Mouse (Mus musculus) T-helper 17 cell (primary cell): ENCODE data around the gene Fyttd1.
"Not testable (repeated sequence)": the region's sequence is repeated elsewhere in the genome, so short reads cannot be mapped to it uniquely, and the experiment has no call there.

Source experiments
- in situ Hi-C, 2 experiments: fragments of 300-600 bp; cut with MboI, MseI; formaldehyde crosslinking; loops; 1 replicate in 1 of 2; 2 replicates in 1 of 2; pipeline ENCODE4 v1.15.1; 2025; ENCODE audit warnings: high pct_unique_total_duplicates in 2 of 2

Gene Fyttd1

DNA sequence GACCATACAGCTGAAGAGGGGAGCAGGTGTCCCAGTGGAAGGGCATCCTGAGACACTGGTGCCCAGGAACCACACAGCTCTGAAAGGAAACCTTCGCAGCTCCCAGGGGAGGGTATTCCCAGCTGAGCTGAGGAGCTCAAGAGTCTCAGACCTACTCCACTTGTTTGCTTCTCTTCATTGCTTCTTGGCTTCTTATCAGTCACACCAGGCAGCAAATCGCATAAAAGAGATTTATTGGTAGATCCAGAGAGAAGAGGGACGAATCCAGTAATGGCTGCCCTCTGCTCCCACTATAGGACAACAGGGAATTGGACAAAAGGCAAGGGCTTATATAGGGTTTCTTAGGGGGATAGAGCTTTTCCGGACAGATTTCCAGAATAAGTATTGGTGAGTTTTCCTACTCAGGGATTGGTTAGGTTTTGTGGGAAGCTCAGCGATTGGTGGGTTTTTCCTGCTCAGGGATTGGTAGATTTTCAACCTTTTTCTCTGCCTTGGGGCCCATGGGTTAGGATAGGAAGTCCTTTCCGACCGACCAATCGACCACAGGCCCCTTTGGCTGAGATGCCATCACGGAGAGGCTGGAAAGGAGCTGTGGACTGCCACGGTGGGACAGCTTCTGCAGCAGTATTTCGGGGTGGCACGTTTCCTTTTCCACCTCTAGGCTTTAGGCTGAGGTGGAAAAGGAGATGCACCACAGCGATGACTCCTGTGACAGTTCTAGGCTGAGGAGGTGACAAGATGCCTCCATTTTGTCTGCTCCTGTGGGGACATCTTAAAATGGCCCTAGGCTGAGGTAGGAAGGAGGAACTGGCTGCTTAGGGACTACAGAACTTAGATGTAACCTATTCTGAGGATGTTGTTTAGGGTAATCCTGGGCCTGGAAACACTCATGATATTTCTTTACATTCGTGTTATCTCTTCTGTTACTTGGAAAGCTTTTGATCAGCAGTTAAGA lies 1.9 kb downstream of the Fyttd1 start:
- in situ Hi-C loops: no loop called here

DNA sequence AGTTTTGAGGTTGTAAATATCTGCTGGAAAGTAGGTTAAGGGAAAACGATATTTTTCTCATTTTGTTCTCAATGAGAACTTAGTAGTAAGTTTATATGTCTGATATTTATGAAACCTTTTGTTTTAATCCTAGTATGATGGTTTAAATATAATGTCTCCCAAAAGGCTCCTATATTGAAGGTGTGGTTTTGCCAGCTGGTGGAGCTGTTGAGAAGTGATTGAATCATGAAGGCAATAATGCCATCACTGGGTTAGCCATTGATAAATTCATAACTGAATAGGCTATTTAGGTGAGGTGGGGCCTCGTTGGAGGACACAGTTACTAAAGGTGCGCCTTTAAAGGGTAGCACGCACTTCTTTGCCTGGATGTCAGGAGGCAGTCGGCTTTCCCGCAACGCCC lies 4.2 kb downstream of the Fyttd1 start:
- in situ Hi-C loops: no loop called here

DNA sequence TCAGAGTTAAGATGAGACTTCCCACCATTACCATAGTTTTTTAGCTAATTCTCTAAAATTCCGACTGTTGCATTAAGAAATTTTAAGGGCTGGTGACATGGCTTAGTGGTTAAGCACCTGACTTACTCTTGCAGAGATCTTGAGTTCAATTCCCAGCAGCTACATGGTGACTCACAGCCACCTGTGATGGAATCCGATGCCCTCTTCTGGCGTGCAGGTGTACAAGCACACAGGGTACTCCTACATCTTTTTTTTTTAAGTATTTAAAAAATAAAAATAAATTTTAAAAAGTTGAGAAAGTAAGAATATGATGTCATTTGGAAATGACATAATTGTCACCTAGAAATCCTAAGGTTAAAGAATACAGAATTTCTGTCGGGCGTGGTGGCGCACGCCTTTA lies 10.7 kb downstream of the Fyttd1 start:
- in situ Hi-C loops: no loop called here

DNA sequence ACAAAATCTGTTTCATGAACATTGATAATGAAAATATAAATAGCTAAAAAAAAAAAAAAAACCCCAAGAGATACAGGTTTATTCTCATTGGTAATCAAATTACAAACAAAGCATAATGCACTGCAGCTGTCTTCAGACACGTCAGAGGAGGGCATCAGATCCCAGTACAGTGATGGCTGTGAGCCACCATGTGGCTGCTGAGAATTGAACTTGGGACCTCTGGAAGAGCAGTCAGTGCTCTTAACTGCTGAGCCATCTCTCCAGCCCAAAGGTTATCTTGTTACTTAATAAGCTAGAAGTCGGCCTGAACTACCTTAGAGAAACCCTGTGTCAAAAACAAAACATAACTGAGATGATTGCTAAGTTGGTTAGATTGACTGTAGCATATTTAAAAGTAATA lies 12.6 kb downstream of the Fyttd1 start:
- in situ Hi-C loops: loop anchor here in 1 of 2 experiments (5.0 to 10.0 kb wide), 2 partner anchors 73 to 185 kb away; no protein-coding TSS in a partner anchor

DNA sequence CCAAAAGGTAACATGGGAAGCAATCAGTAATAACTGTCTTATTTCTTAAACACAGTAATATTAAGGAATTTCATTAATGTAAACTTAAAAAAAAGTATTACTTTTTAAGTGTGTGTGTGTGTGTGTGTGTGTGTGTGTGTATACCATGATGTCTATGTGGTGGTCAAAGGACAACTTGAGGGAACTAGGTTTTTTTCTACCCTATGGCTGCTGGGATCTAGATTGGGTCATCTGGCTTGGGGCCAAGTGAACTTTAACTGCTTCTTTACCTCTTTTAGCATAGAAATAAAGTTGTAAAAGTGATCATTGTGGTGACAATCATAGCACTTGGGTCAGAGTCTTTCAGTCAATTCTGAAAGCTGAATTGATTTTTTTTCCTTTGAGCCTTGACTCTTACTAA lies 18.8 kb downstream of the Fyttd1 start:
- in situ Hi-C loops: loop anchor here in 1 of 2 experiments (10.0 kb wide), 1 partner anchor 191 kb away; no protein-coding TSS in a partner anchor

DNA sequence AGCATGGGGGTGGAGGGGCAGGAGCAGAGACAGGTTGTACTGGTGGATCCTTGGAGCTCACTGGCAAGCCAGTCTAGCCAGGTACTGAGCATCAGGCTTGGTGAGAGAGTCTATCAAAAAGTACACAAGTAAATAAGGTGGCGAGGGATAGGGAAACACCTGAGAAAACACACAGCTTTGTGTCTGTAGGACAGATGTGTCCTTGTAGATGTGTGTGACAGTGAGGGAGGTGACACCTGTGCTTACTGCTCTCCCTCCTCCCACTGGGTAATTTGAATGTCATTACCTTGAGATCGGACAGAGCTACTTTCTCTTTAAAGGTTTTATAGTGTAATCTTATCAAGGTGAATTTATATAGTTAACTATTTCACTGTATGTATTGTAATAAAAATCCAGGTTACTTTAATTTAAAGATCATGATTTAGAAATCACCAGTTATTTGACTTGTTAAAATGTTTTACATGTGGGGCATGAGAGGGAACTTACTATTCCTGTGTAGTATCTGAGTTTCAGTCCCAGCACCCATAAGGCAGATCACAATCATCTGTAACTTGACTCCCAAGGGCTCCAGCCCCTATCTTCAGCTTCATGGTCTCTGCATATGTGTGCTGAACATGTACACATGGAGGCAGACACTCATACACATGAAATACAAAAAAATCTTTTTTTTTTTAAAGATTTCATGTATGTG lies 24.2 kb downstream of the Fyttd1 start:
- in situ Hi-C loops: no loop called here

DNA sequence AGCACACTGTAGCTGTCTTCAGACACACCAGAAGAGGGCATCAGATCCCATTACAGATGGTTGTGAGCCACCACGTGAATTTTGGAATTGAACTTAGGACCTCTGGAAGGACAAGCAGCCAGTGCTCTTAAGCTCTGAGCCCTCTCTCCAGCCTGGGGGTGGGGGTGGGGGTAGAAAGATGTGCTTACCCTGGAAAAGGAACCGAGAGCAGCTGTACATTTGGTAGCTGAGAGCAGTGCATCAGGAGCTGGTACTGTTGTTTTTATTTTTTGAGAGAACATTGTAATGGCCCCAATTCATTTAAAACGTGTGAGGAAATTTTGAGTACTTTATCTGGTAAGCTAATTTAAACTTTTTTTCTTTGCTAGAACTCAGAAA lies 24.7 kb downstream of the Fyttd1 start:
- in situ Hi-C loops: no loop called here

DNA sequence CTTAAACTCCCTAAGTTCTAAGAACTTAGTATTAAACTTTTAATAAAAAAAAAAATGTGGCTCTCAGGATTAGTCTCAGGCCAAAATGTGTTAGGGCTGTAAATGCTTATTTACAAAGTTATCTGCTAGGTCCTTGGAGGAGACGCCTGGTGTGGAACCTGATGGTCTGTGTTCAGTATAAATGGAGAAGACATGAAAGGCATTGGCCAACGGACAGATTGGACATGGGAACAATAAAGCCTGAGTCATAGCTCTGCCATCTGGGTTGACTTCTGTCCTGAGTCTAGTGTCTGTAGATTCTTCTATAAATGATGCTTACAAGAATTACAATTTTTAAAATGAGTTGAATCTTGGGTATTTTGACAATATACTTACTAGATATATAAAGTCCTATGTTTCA lies 28.9 kb downstream of the Fyttd1 start:
- in situ Hi-C loops: no loop called here

DNA sequence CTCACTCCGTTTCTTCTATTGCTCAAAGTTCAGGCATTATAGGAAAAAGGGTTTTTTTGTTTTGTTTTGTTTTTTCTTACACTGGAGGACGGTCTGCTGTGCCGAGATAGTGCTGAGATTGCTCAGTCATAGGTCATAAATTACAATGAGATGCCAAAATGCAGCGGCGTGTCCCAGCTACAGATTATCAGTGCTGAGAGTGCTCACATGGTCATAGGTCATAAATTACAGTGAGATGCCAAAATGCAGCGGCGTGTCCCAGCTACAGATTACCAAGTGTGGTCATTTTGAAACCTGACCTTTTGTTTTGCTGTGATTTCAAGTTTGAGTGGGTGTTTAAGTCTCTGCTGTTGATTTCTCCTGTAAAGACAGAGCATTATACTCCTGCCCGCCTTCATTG lies 29.4 kb downstream of the Fyttd1 start:
- in situ Hi-C loops: no loop called here

DNA sequence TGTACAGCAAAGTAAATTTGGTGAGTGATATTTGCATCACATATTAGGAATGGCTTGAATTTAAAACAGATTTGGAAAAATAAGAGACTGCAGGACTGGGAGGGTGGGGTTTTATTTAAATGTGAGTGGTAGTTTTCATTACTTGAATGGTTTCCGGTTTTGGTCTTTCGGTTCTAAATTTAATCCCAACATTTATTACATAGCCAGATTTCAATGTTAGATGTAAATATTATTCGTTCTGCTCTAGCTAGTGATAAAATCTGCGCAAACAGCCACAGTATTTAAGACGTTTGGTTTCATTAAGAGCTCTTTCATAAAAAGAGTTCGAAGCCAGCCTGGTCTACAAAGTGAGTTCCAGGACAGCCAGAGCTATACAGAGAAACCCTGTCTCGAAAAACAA lies 35.9 kb downstream of the Fyttd1 start:
- in situ Hi-C loops: no loop called here

DNA sequence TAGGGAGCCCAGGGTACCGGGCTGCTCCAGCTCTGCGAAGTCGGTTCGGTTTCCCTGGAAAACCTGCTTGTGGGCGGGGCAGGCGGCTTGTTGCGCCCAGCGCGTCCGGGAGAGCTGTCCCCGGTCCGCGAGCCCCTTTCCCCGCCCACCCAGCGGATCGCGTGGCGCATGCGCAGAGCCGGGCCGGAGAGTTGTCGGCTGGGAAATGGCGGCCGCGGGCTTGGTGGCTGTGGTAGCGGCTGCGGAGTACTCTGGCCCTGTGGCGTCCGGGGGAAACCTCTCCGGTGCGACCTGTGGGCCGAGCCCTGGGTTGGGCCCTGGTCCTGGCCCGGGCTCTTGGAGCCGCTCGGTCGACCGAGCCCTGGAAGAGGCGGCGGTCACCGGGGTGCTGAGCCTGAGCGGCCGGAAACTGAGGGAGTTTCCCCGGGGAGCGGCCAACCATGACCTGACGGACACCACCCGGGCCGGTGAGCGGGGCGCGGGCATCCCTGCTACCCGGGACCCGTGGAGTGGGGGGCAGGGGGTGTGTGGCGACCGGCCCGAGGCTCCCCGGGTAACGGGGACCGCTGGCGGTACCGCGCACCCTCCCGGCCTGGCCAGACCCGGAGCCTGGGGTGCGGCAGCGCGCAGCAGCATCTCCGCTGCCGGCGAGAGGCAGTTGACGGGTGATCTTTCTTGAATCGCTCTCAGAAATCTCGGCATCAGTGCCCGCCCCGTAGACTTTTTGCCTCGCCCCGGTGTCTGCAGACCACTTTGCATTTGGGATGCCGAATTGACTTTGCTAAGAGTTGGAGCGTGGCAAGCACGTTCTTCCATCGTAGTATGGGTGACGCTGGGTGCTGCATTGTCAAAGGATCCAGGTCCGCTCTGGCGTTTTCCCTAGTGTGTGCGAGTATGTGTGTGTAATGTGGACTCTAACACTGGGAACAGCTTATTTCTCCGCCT lies 36.9 kb downstream of the Fyttd1 start, which contains the start of gene Lrch3:
Lrch3 (plus strand) TSS at position 164 of the 945 bp plus-strand sequence.
- in situ Hi-C loops: no loop called here

DNA sequence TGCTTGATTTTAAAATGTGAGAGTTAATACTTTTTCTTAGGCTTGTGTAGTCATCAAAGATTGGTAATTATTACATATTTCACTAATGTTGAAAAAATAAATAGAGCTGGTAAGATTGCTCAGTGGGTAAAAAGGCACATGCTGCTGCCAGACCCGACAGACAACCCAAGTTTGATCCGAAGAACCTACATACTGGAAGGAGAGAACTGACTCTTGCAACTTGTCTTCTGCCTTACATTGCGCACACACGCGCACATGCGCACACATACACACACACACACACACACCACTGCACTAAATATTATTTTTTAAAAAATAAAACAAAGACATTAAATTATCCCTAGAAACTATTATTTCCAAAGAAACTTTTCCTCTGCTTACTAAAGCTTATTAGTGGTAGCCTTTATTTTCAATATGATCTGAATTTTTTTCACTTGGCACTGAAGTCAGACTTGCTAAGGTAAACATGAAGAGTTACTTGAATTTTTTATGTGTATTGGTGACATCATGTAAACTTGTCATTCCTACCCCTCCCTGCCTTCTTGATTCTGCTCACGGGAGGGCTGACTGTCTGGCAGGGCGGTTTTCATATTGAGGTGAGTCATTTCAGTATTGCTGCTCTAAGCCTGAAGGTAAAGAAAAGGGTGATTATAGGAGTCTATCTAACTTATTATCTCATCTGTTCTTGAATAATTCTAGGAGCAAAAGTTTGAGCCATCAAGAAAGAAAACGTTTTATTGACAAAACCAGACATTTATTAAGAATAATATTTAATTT lies 38.2 kb downstream of the Fyttd1 start:
- in situ Hi-C loops: no loop called here

DNA sequence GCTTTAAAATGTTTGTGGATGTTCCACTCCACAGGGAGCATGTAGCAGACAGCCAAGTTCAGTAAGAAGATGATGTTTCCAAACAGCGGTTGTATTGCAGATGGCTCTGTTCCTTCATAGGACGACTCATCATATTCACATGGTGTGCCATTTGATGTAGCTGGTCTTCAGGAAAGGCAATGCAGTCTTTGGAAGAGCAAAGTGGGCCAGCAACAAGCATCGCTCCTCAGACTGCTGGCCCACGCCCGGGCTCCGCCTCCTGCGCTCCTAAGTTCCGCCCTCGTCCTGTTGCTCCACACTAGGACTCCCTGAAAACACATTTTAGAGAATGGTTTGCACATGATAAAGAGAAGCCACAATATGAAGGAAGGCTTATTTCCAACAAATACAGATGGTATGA lies 49.3 kb downstream of the Fyttd1 start:
- in situ Hi-C loops: not testable (repeated sequence)

DNA sequence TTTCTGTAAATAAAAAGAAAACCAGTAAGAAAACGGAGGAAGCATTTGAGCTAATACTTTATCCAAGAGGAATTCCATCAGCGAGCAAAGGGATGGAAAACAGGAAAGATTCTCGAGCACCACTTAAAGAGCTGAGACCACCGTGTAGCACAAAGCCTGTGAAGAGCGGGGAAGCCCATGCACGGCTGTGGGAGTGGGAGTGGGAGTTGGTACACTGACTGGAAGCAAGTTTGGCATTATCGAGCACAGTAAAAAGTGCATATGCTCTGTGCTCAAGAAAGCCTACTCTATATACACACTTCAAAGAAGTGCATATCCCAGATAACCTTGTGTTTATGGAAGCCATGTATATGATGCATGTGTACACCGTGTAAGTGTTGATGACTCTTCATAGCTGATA lies 49.7 kb downstream of the Fyttd1 start:
- in situ Hi-C loops: no loop called here

DNA sequence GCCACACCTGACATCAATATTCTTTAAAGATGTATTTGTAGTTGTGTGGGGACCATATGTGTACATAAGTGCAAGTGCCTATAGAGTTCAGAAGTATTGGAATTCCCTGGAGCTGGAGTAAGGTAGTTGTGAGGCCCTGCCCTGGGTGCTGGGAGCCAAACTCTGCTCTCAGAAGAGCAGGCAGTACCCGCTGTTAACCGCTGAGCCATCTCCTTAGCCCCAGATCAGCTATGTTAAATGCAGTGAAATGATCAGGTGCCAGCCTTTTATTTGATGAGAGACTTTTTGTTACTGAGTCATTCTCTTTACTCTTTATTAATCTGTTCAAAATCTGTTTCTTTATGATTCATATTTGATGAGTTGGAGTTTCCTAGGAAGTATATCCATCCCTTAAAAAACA lies 52.6 kb downstream of the Fyttd1 start:
- in situ Hi-C loops: no loop called here

DNA sequence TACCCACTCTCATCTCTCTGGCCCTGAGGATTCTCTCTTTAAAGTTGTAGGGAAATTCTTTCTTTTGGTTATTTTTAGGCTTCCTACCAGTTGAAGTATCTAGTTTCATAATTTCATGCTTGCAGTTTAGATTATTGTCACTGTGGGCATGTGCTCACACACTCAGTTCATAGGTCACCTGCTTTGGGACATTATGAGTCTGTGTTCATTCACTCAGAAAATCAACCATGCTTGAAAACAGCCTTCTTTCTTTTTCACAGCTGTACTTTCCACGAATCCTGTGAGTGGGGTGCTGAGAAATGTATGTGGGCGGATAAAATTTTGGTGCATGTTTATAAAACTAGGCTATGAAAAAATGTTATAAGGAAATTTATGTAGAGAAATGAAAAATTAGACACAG lies 57.2 kb downstream of the Fyttd1 start:
- in situ Hi-C loops: no loop called here

DNA sequence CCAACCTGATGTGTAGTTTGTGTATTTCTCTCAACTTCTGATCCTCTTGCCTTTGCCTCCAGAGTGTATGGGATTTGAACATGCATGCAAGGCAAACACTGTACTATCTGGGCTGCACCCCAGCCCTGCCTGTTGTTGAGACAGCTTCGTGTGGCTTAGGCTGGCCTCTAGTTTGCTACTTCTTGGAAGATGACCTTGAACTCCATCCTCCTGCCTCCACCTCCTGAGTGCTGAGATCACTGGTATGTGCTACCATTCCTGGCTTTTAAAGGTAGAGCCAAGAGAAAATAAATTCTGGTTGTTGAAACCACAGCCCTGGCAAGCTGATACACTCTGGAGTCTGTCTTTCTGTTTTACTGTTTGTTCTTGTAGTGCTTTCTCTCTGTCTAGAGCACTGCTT lies 57.8 kb downstream of the Fyttd1 start:
- in situ Hi-C loops: no loop called here

DNA sequence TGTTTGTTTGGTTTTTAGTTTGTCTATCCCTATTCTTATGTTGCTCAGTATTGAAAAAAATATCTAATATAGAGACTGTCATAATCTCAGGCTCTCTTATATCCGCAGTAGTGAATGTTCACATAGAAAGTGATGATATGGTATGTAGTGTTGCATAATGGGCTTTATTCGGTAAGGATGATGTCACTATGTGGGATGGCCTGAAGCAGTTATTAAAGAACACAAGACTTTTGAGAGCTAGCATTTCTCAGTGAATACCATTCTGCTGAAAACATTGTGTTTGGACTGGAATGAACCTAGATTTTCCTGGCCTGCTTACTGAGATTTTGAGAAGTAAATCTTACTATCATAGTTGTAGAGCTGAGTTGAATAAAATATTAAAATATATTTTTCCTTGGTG lies 60.1 kb downstream of the Fyttd1 start:
- in situ Hi-C loops: no loop called here

DNA sequence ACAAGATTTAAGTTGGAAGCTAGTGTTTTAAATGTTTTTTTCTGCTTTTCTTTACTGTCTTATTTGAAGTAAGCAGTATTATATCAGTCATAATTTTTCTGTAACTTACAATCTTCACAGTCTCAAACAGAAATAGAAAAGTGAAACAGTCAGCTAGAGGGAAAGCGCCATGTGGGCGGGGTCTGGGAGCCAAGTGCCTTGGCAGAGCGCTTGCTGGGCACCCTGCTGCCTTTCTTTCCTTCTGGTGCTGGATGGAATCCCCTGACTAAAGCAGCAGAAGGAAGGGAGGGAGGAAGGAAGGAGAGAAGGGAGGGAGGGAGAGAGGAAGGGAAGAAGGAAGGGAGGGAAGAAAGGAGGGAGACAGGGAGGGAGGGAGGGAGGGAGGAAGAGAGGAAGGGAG lies 62.0 kb downstream of the Fyttd1 start:
- in situ Hi-C loops: not testable (repeated sequence)

DNA sequence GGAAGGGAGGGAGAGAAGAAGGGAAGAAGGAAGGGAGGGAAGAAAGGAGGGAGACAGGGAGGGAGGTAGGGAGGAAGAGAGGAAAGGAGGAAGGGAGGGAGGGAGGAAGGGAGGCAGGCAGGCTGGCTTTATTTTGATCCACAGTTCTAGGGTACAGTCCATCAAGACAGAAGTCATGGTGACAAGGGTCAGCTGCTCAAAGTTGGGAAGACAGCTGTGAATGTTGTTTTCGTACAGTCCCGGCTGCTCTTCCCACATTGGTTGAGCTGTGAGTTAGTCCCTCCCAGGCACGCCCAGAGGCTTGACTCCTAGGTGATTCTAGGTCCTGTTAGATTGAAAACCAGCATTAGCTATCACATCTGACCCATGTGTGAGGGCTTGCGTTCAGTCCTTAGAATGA lies 62.4 kb downstream of the Fyttd1 start:
- in situ Hi-C loops: loop anchor here (5.0 kb wide), 1 partner anchor 1567 kb away; no protein-coding TSS in a partner anchor

DNA sequence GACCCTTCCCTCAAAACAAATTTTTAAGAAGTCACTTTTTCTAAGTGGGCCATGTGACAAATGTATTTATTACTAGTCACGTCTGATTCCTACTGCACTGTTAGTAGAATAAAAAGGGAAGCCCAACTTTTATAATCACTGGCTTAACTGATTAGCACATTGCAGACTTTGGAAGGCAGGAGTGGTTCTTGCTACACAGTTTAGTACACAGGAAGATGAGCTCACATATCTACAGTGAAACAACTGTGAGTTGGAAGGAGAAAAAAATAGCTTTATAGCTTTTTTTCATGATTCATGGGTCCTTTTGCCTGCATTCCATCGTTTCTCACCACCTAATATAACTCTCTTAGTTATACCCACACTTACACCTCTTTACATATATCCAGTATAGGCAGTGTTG lies 63.9 kb downstream of the Fyttd1 start:
- in situ Hi-C loops: loop anchor here (5.0 kb wide), 1 partner anchor 1569 kb away; no protein-coding TSS in a partner anchor
